Mouse (Mus musculus) spleen, adult 2 months (tissue): ENCODE results near the gene BC028528.

Experiments used
- CTCF ChIP-seq: fragments of 200-500 bp; IDR thresholded peaks from 2 replicates; pipeline ENCODE4 v1.5.1; 2011; ENCODE audit warnings: mild to moderate bottlenecking, inconsistent platforms; ENCODE audit not compliant: insufficient read depth, insufficient read length, insufficient replicate concordance; ENCODE audit errors: extremely low read depth
- POLR2A ChIP-seq: fragments of 200-500 bp; IDR thresholded peaks from 2 replicates; pipeline ENCODE4 v1.6.1; 2011; ENCODE audit warnings: low read depth, low read length, inconsistent platforms

GRCm38 (mm10) chr3:95865571-95865970 is 26.2 kb downstream of the BC028528 start:
- TF ChIP-seq CTCF (no peak), POLR2A (no peak)
